Mouse (Mus musculus) liver, embryonic 13.5 days (tissue): ENCODE data around the gene Khnyn. TPM values are rescaled to one million over a fixed set of nuclear protein-coding genes. Genes with fewer than 3 reads are reported as not detected.

Experiments used
- ATAC-seq: fragments of 200-750 bp; cut with Nextera tagmentation; 2 replicates; pipeline ENCODE4 v1.8.0; 2017; ENCODE audit warnings: low read depth, mild to moderate bottlenecking, moderate number of reproducible peaks, moderate library complexity
- DNase-seq: peaks from one replicate; pipeline ENCODE4 v3.0.0; 2022
- H3K27ac ChIP-seq: fragments of 300-500 bp; sonication (generic); 2 replicates; pipeline ENCODE4 v1.5.1; 2015; ENCODE audit warnings: moderate library complexity, mild to moderate bottlenecking, inconsistent platforms
- H3K27me3 ChIP-seq: fragments of 300-500 bp; sonication (generic); 2 replicates; pipeline ENCODE4 v1.6.1; 2015; ENCODE audit warnings: mild to moderate bottlenecking, inconsistent platforms
- H3K36me3 ChIP-seq: fragments of 300-500 bp; sonication (generic); 2 replicates; pipeline ENCODE4 v1.6.1; 2015; ENCODE audit warnings: mild to moderate bottlenecking, inconsistent platforms
- H3K4me1 ChIP-seq: fragments of 300-500 bp; sonication (generic); replicated peaks from 2 replicates; pipeline ENCODE4 v1.6.1; 2015; ENCODE audit warnings: inconsistent platforms
- H3K4me2 ChIP-seq: fragments of 300-500 bp; sonication (generic); 2 replicates; pipeline ENCODE4 v1.6.1; 2015; ENCODE audit warnings: inconsistent platforms, mild to moderate bottlenecking, moderate library complexity
- H3K4me3 ChIP-seq: fragments of 300-500 bp; sonication (generic); replicated peaks from 2 replicates; pipeline ENCODE4 v1.5.1; 2015; ENCODE audit warnings: mild to moderate bottlenecking, inconsistent platforms
- H3K9ac ChIP-seq: fragments of 300-500 bp; sonication (generic); 2 replicates; pipeline ENCODE4 v1.6.1; 2015; ENCODE audit warnings: mild to moderate bottlenecking, inconsistent platforms
- H3K9me3 ChIP-seq: fragments of 300-500 bp; sonication (generic); replicated peaks from 2 replicates; pipeline ENCODE4 v1.6.1; 2016; ENCODE audit warnings: inconsistent platforms
- WGBS: fragments of 180-500 bp; shearing (Covaris S2); methylation state at CpG from one replicate; pipeline ENCODE4 v1.1.7; 2015; ENCODE audit not compliant: insufficient replicate concordance; 5-methylcytosine and 5-hydroxymethylcytosine counted together
- polyA plus RNA-seq: library from polyadenylated mRNA; unstranded; fragments of >200 nt; fragmentation: Nextera tagmentation; extraction: Ambion mirVana; gene quantifications from 2 replicates; pipeline ENCODE4 v1.2.1, GENCODE M21; 2015

The Khnyn gene
- 6.8 and 7.6 TPM in 2 replicates for polyA plus RNA-seq

DNA sequence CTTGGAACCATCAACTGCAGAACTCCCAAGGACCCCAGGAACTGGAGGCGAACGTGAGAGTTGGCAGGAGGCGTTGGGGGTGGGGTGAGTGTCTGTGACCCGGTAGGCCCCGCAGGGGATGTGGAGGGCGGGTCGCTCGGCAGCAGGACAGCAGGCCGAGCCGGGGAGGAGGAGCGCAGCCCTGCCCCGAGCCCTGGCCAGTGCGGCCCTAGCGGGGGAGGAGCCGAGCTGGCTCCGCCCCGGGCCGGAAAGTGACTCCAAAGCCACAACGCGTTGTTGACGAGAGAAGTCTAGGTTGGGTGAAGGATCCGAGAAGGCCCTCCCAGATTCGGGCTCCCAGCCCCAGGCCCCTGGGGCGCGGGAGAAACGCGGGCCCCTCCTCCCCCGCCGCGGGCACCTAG, at the start of gene Khnyn:
TSS of gene Khnyn (plus strand) at position 235 of the 401 bp plus-strand sequence.
- Histone ChIP-seq H3K9ac (peak within 1 kb of the TSS; percentile 89), H3K27me3 (no peaks in the 10 kb centered on the region), H3K4me3 (peak within 1 kb of the TSS; percentile 76), H3K36me3 (peaks cover 34% of the 10 kb centered on the region), H3K9me3 (no peaks in the 10 kb centered on the region), H3K27ac (peak within 1 kb of the TSS; percentile 90), H3K4me2 (peak within 1 kb of the TSS; percentile 80), H3K4me1 (peaks cover 60% of the 10 kb centered on the region)
- ATAC-seq, result peak; percentile 90
- DNase-seq, result peak; percentile 89
- WGBS, result under 1% methylated on average over 30 of the region's 30 CpGs

- Histone ChIP-seq H3K27ac (no peak overlapping the region), H3K4me1 (no peaks in the 10 kb centered on the region), H3K4me2 (no peak overlapping the region), H3K9me3 (no peaks in the 10 kb centered on the region), H3K4me3 (no peak overlapping the region), H3K36me3 (no peaks in the 10 kb centered on the region), H3K27me3 (0 out of 2 replicates have a peak, but pooled peaks cover 3% of the 10 kb centered on the region), H3K9ac (no peak overlapping the region)
- DNase-seq, result no peak
- ATAC-seq, result no peak
- 64% methylated on average over 5 of the region's 5 CpGs for WGBS
Measured at GRCm38 (mm10) chr14:55838312-55838711, 46.4 kb upstream of the Khnyn start.

- Histone ChIP-seq H3K4me3 (no peak overlapping the region), H3K4me2 (no peak overlapping the region), H3K4me1 (no peaks in the 10 kb centered on the region), H3K9ac (no peak overlapping the region), H3K27me3 (no peaks in the 10 kb centered on the region), H3K9me3 (no peaks in the 10 kb centered on the region), H3K27ac (no peak overlapping the region), H3K36me3 (no peaks in the 10 kb centered on the region)
- DNase-seq (no peak), ATAC-seq (no peak)
- 53% methylated on average over 4 of the region's 4 CpGs for WGBS
Measured at GRCm38 (mm10) chr14:55838740-55839139, 46.0 kb upstream of the Khnyn start.

DNA sequence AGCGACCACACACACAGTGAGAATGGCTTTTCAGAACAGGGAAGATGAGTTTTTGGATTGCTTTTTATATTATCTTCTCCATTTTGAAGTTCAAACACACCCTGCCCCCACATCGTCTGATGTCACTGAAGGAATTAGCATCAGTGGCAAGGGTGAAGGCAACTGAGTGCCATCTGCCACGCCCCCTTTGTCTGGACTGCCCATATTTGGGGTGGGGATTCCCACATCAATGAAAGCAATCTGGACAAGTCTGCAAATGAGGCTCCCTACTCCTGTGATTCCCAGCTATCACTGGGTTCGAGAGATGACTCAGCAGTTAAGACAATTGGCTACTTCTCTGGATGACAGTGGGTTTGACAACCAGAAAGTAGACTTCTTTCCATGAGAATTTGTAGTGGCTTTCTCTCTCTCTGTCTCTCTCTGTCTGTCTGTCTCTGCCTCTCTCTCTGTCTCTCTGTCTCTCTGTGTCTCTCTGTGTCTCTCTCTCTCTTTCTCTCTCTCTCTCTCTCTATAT, 43.8 kb upstream of the Khnyn start:
- Histone ChIP-seq H3K9me3 (no peaks in the 10 kb centered on the region), H3K36me3 (no peaks in the 10 kb centered on the region), H3K4me2 (no peak overlapping the region), H3K4me1 (0 out of 2 replicates have a peak, but pooled peaks cover 2% of the 10 kb centered on the region), H3K27me3 (no peaks in the 10 kb centered on the region), H3K4me3 (no peak overlapping the region), H3K9ac (no peak overlapping the region), H3K27ac (no peak overlapping the region)
- no peak for ATAC-seq
- WGBS, result 45% methylated on average over 4 of the region's 4 CpGs
- no peak for DNase-seq

- WGBS, result 61% methylated on average over 4 of the region's 4 CpGs
- DNase-seq (no peak), ATAC-seq (no peak)
- H3K4me1 ChIP-seq, result peaks cover 7% of the 10 kb centered on the region; the same call in 1 of the 2 replicates
- H3K27ac ChIP-seq, result no peak overlapping the region
- H3K9me3 ChIP-seq, result no peaks in the 10 kb centered on the region
- no peaks in the 10 kb centered on the region for H3K27me3 ChIP-seq
- H3K4me3 ChIP-seq, result no peak overlapping the region
- no peaks in the 10 kb centered on the region for H3K36me3 ChIP-seq
- no peak overlapping the region for H3K4me2 ChIP-seq
- no peak overlapping the region for H3K9ac ChIP-seq
Measured at GRCm38 (mm10) chr14:55842794-55843193, 42.0 kb upstream of the Khnyn start.

GRCm38 (mm10) chr14:55845506-55846294, 39.0 kb upstream of the Khnyn start:
- 63% methylated on average over 9 of the region's 9 CpGs for WGBS
- no peak overlapping the region for H3K4me2 ChIP-seq
- H3K4me3 ChIP-seq, result no peak overlapping the region
- H3K9ac ChIP-seq, result no peak overlapping the region
- H3K9me3 ChIP-seq, result no peaks in the 10 kb centered on the region
- no peaks in the 10 kb centered on the region for H3K36me3 ChIP-seq
- H3K27me3 ChIP-seq, result no peaks in the 10 kb centered on the region
- H3K4me1 ChIP-seq, result peaks cover 9% of the 10 kb centered on the region
- no peak for ATAC-seq
- DNase-seq, result no peak
- no peak overlapping the region for H3K27ac ChIP-seq

DNA sequence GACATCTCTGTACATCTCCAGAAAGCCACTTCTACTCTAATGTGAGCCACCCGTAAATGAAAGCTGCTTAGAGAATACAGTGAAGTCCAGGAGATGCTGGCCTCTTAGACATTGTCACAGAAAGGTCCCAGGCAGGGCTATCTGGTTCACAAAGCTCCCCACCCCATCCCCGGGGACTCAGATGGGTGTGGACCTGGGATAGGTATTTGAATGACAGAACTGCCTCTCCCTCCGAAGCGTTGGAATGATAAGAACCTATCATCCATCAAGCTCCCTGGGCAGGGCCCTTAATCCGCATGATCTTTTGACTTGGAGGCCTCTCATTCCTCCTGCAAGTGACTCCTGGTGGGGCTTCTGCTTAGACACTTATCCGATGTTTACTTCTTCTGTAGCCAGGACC, 33.9 kb upstream of the Khnyn start:
- DNase-seq, result no peak
- H3K4me3 ChIP-seq, result no peak overlapping the region
- no peaks in the 10 kb centered on the region for H3K36me3 ChIP-seq
- H3K27ac ChIP-seq, result no peak overlapping the region
- H3K9me3 ChIP-seq, result no peaks in the 10 kb centered on the region
- no peak for ATAC-seq
- no peak overlapping the region for H3K4me2 ChIP-seq
- peaks cover 15% of the 10 kb centered on the region for H3K27me3 ChIP-seq
- H3K9ac ChIP-seq, result no peak overlapping the region
- 32% methylated on average over 6 of the region's 6 CpGs for WGBS
- peaks cover 46% of the 10 kb centered on the region for H3K4me1 ChIP-seq

- Histone ChIP-seq H3K9ac (peak overlapping the region; percentile 66), H3K27me3 (peaks cover 15% of the 10 kb centered on the region), H3K4me3 (no peak overlapping the region), H3K27ac (peak overlapping the region; percentile 66), H3K36me3 (no peaks in the 10 kb centered on the region), H3K4me1 (peaks cover 51% of the 10 kb centered on the region), H3K4me2 (peak overlapping the region; percentile 70), H3K9me3 (no peaks in the 10 kb centered on the region)
- 26% methylated on average over 11 of the region's 11 CpGs for WGBS
- DNase-seq (no peak), ATAC-seq (peak; percentile 28; the same call in 1 of the 2 replicates)
Measured at GRCm38 (mm10) chr14:55852646-55853551, 31.8 kb upstream of the Khnyn start.

GRCm38 (mm10) chr14:55853621-55854285, 31.0 kb upstream of the Khnyn start, which contains the start of gene Nynrin:
Nynrin (plus strand) TSS chr14:55854010.
- Histone ChIP-seq H3K4me1 (peaks cover 51% of the 10 kb centered on the region), H3K27ac (peak within 1 kb of the TSS; percentile 66), H3K36me3 (no peaks in the 10 kb centered on the region), H3K9me3 (no peaks in the 10 kb centered on the region), H3K27me3 (peaks cover 15% of the 10 kb centered on the region), H3K9ac (peak within 1 kb of the TSS; percentile 66), H3K4me3 (peak within 1 kb of the TSS; percentile 61), H3K4me2 (peak within 1 kb of the TSS; percentile 70)
- 2% methylated on average over 31 of the region's 33 CpGs for WGBS
- DNase-seq, result no peak
- peak; percentile 69 for ATAC-seq

- Histone ChIP-seq H3K4me1 (peaks cover 57% of the 10 kb centered on the region), H3K36me3 (no peaks in the 10 kb centered on the region), H3K27me3 (peaks cover 15% of the 10 kb centered on the region), H3K27ac (peak overlapping the region; percentile 66), H3K9ac (peak overlapping the region; percentile 66), H3K4me3 (peak overlapping the region; percentile 61), H3K4me2 (peak overlapping the region; percentile 70), H3K9me3 (no peaks in the 10 kb centered on the region)
- no peak for DNase-seq
- WGBS, result 5% methylated on average over 9 of the region's 9 CpGs
- no peak for ATAC-seq
Measured at GRCm38 (mm10) chr14:55854406-55855100, 30.2 kb upstream of the Khnyn start.
